Mouse (Mus musculus): ENCODE results near the gene Nab2. TPM values are rescaled to one million over a fixed set of nuclear protein-coding genes. Genes with fewer than 3 reads are reported as not detected.

Nab2 gene
- polyA plus RNA-seq, 1 experiment from 2014 or later: 30.8 TPM

GRCm38 (mm10) chr10:127618173-127618572, 50.2 kb downstream of the Nab2 start:
- no peaks in the 10 kb centered on the region for H3K9me3 ChIP-seq (replicated peaks)
- 0 out of 2 replicates have a peak overlapping the region, but pooled peaks have one; percentile 19 for H3K27ac ChIP-seq
- no peak overlapping the region for H3K9ac ChIP-seq
- no peak for ATAC-seq (replicated peaks; ENCODE audit: low FRiP score)
- no peak overlapping the region; the same call in 1 of the 2 replicates for H3K4me3 ChIP-seq (replicated peaks)
- peak overlapping the region; percentile 86 for H3K4me2 ChIP-seq
- WGBS: 21% methylated on average over 6 of the region's 6 CpGs
- no peaks in the 10 kb centered on the region for H3K36me3 ChIP-seq
- peaks cover 82% of the 10 kb centered on the region for H3K4me1 ChIP-seq
- H3K27me3 ChIP-seq: peaks cover 9% of the 10 kb centered on the region

- Histone ChIP-seq H3K9ac (no peak overlapping the region), H3K36me3 (peaks cover 4% of the 10 kb centered on the region), H3K27me3 (peaks cover 9% of the 10 kb centered on the region), H3K9me3 (replicated peaks) (no peaks in the 10 kb centered on the region), H3K27ac (peak overlapping the region; percentile 90), H3K4me1 (peaks cover 81% of the 10 kb centered on the region), H3K4me3 (replicated peaks) (no peak overlapping the region), H3K4me2 (peak overlapping the region; percentile 31)
- 55% methylated on average over 4 of the region's 4 CpGs for WGBS
- ATAC-seq (replicated peaks; ENCODE audit: low FRiP score): no peak
These were observed 51.1 kb downstream of the Nab2 start for GRCm38 (mm10) chr10:127617294-127617693.

GRCm38 (mm10) chr10:127616261-127616679, 52.1 kb downstream of the Nab2 start:
- Histone ChIP-seq H3K36me3 (peaks cover 14% of the 10 kb centered on the region), H3K4me3 (replicated peaks) (no peak overlapping the region), H3K27me3 (peaks cover 9% of the 10 kb centered on the region), H3K4me2 (peak overlapping the region; percentile 32), H3K9me3 (replicated peaks) (no peaks in the 10 kb centered on the region), H3K9ac (0 out of 2 replicates have a peak overlapping the region, but pooled peaks have one; percentile 14), H3K27ac (peak overlapping the region; percentile 90), H3K4me1 (peaks cover 74% of the 10 kb centered on the region)
- WGBS: 24% methylated on average over 7 of the region's 7 CpGs
- ATAC-seq (replicated peaks; ENCODE audit: low FRiP score): no peak

GRCm38 (mm10) chr10:127615591-127615990, 52.8 kb downstream of the Nab2 start:
- peaks cover 18% of the 10 kb centered on the region for H3K36me3 ChIP-seq
- no peak overlapping the region for H3K9ac ChIP-seq
- no peak for ATAC-seq (replicated peaks; ENCODE audit: low FRiP score)
- H3K4me3 ChIP-seq (replicated peaks): no peak overlapping the region
- H3K27ac ChIP-seq: peak overlapping the region; percentile 90
- peak overlapping the region; percentile 32 for H3K4me2 ChIP-seq
- peaks cover 9% of the 10 kb centered on the region for H3K27me3 ChIP-seq
- H3K4me1 ChIP-seq: peaks cover 72% of the 10 kb centered on the region
- 61% methylated on average over 3 of the region's 3 CpGs for WGBS
- H3K9me3 ChIP-seq (replicated peaks): no peaks in the 10 kb centered on the region

- H3K27me3 ChIP-seq: peaks cover 7% of the 10 kb centered on the region
- ATAC-seq (replicated peaks; ENCODE audit: low FRiP score): no peak
- H3K36me3 ChIP-seq: peaks cover 23% of the 10 kb centered on the region
- H3K4me2 ChIP-seq: peak overlapping the region; percentile 35
- peak overlapping the region; percentile 90 for H3K27ac ChIP-seq
- H3K4me1 ChIP-seq: peaks cover 66% of the 10 kb centered on the region
- H3K9me3 ChIP-seq (replicated peaks): no peaks in the 10 kb centered on the region
- WGBS: 18% methylated on average over 2 of the region's 2 CpGs
- H3K4me3 ChIP-seq (replicated peaks): no peak overlapping the region
- H3K9ac ChIP-seq: no peak overlapping the region
These were observed 53.4 kb downstream of the Nab2 start for GRCm38 (mm10) chr10:127615034-127615374.

DNA sequence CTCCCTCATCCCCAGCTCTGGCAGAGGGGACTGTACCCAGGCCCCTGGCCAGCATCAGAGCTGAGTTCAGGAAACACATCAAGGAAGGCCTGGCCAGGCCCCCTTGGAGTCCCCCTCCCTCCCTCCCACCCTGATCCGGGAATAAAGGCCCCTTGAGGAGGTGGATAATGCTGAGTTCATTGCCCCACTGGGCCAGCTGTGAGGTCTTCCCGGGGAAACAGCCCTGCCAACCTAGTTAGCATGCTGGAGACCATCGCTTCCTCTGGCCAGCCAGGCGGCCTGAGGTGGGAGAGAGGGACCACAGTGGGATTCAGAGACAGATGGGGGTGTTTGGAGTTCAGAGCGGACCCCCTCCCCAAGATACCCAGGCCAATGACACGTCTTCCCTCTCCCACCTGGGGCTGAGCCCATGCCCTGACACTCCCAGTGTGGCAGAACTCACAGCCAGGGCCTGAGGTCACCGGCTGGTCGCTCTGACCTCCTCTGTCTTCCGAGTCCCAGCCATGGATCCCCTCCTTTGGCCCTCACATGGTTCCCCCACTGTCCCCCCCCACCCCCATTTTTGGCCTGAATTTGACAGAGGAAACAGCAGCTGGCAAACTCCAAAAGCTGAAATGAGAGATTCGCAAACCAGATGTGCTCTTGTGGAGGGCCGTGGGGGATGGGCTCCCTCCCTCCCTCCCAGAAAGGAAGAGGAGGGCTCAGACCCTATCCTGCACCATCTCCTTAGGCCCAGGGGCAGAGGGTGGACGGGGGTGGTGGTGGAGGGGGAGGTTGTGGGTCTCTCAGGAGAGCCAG, 53.9 kb downstream of the Nab2 start:
- 31% methylated on average over 12 of the region's 12 CpGs for WGBS
- ATAC-seq (replicated peaks; ENCODE audit: low FRiP score): 0 out of 2 replicates have a peak, but pooled peaks have one; percentile 7
- H3K9ac ChIP-seq: 0 out of 2 replicates have a peak overlapping the region, but pooled peaks have one; percentile 10
- no peaks in the 10 kb centered on the region for H3K9me3 ChIP-seq (replicated peaks)
- H3K4me1 ChIP-seq: peaks cover 64% of the 10 kb centered on the region
- no peak overlapping the region for H3K4me3 ChIP-seq (replicated peaks)
- peaks cover 4% of the 10 kb centered on the region; the same call in 1 of the 2 replicates for H3K27me3 ChIP-seq
- peaks cover 26% of the 10 kb centered on the region for H3K36me3 ChIP-seq
- peak overlapping the region; percentile 90 for H3K27ac ChIP-seq
- peak overlapping the region; percentile 35 for H3K4me2 ChIP-seq

- no peak for ATAC-seq (replicated peaks; ENCODE audit: low FRiP score)
- Histone ChIP-seq H3K4me3 (replicated peaks) (no peak overlapping the region), H3K4me1 (peaks cover 51% of the 10 kb centered on the region), H3K4me2 (no peak overlapping the region), H3K9ac (no peak overlapping the region), H3K27ac (no peak overlapping the region), H3K9me3 (replicated peaks) (no peaks in the 10 kb centered on the region), H3K36me3 (peaks cover 35% of the 10 kb centered on the region), H3K27me3 (peaks cover 2% of the 10 kb centered on the region; the same call in 1 of the 2 replicates)
- WGBS: 87% methylated on average over 14 of the region's 14 CpGs
These were observed 56.1 kb downstream of the Nab2 start for GRCm38 (mm10) chr10:127612079-127612775.

Other genes starting within 250 kb of the Nab2 start
- 2.4 and 4.2 TPM in 2 replicates for gene Stac3, start 166.9 kb downstream of the Nab2 start, polyA plus RNA-seq (2015; fragmentation: Nextera tagmentation; extraction: Ambion mirVana)
- gene Ndufa4l2, start 153.6 kb downstream of the Nab2 start, polyA plus RNA-seq (2015; fragmentation: Nextera tagmentation; extraction: Ambion mirVana): 51.2 and 72.2 TPM in 2 replicates
- 99.8 and 111 TPM in 2 replicates for gene Shmt2, start 146.1 kb downstream of the Nab2 start, polyA plus RNA-seq (2015; fragmentation: Nextera tagmentation; extraction: Ambion mirVana)
- 1.7 and 3.3 TPM in 2 replicates for gene Nxph4, start 134.0 kb downstream of the Nab2 start, polyA plus RNA-seq (2015; fragmentation: Nextera tagmentation; extraction: Ambion mirVana)
- 52.4 and 65.0 TPM in 2 replicates for gene Lrp1, start 47.4 kb downstream of the Nab2 start, polyA plus RNA-seq (2015; fragmentation: Nextera tagmentation; extraction: Ambion mirVana)
- 26.5 and 27.2 TPM in 2 replicates for gene Stat6, start 25.6 kb downstream of the Nab2 start, polyA plus RNA-seq (2015; fragmentation: Nextera tagmentation; extraction: Ambion mirVana)
- gene Nemp1, start 1.7 kb downstream of the Nab2 start, polyA plus RNA-seq (2015; fragmentation: Nextera tagmentation; extraction: Ambion mirVana): 10.9 TPM in 2 replicates
- gene Myo1a, start 36.6 kb upstream of the Nab2 start, polyA plus RNA-seq (2015; fragmentation: Nextera tagmentation; extraction: Ambion mirVana): 0.65 and 0.81 TPM in 2 replicates
- 2.2 and 2.3 TPM in 2 replicates for gene Tac2, start 55.9 kb upstream of the Nab2 start, polyA plus RNA-seq (2015; fragmentation: Nextera tagmentation; extraction: Ambion mirVana)
- 3.9 TPM in 2 replicates for gene Zbtb39, start 71.0 kb upstream of the Nab2 start, polyA plus RNA-seq (2015; fragmentation: Nextera tagmentation; extraction: Ambion mirVana)
- gene Gpr182, start 83.2 kb upstream of the Nab2 start, polyA plus RNA-seq (2015; fragmentation: Nextera tagmentation; extraction: Ambion mirVana): 7.5 and 8.3 TPM in 2 replicates
- 0.12 and 0.14 TPM in 2 replicates for gene Rdh1, start 91.2 kb upstream of the Nab2 start, polyA plus RNA-seq (2015; fragmentation: Nextera tagmentation; extraction: Ambion mirVana)
- gene Rdh16f1, start 91.2 kb upstream of the Nab2 start, polyA plus RNA-seq (2015; fragmentation: Nextera tagmentation; extraction: Ambion mirVana): 0.34 TPM in 1 of 2 replicates, not detected in the other
- gene Rdh9, start 107.8 kb upstream of the Nab2 start, polyA plus RNA-seq (2015; fragmentation: Nextera tagmentation; extraction: Ambion mirVana): 0.19 TPM in 1 of 2 replicates, not detected in the other
- 0.36 and 0.45 TPM in 2 replicates for gene Rdh16, start 132.6 kb upstream of the Nab2 start, polyA plus RNA-seq (2015; fragmentation: Nextera tagmentation; extraction: Ambion mirVana)
- 2.0 TPM in 2 replicates for gene Rdh19, start 181.4 kb upstream of the Nab2 start, polyA plus RNA-seq (2015; fragmentation: Nextera tagmentation; extraction: Ambion mirVana)
- 0.64 and 0.72 TPM in 2 replicates for gene Rdh16f2, start 197.9 kb upstream of the Nab2 start, polyA plus RNA-seq (2015; fragmentation: Nextera tagmentation; extraction: Ambion mirVana)
- gene Rdh7, start 220.2 kb upstream of the Nab2 start, polyA plus RNA-seq (2015; fragmentation: Nextera tagmentation; extraction: Ambion mirVana): not detected in 2 replicates
- gene Sdr9c7, start 229.9 kb upstream of the Nab2 start, polyA plus RNA-seq (2015; fragmentation: Nextera tagmentation; extraction: Ambion mirVana): 0.08 TPM in 1 of 2 replicates, not detected in the other